Mouse (Mus musculus) liver, adult 2 months (tissue): ENCODE results near the gene Rpl23a. TPM values are rescaled to one million over a fixed set of nuclear protein-coding genes. Genes with fewer than 3 reads are reported as not detected.

ENCODE experiments used
- DNase-seq: peaks from one replicate; pipeline ENCODE4 v3.0.0-alpha.2; 2011; ENCODE audit warnings: low read depth, low spot score; ENCODE audit errors: extremely low read depth
- H3K27ac ChIP-seq: fragments of 200-500 bp; replicated peaks from 2 replicates; pipeline ENCODE4 v1.5.1; 2012; ENCODE audit warnings: low read depth, mild to moderate bottlenecking, control low read depth, inconsistent platforms, low read length; ENCODE audit not compliant: insufficient read depth
- H3K27me3 ChIP-seq: fragments of 200-500 bp; 2 replicates; pipeline ENCODE4 v1.6.1; 2012; ENCODE audit warnings: mild to moderate bottlenecking, moderate library complexity, low read length, inconsistent platforms; ENCODE audit not compliant: control insufficient read depth, insufficient read depth
- H3K36me3 ChIP-seq: fragments of 200-500 bp; 2 replicates; pipeline ENCODE4 v1.6.1; 2012; ENCODE audit warnings: low read length, inconsistent platforms; ENCODE audit not compliant: control insufficient read depth, insufficient read depth
- H3K4me1 ChIP-seq: fragments of 200-500 bp; 2 replicates; pipeline ENCODE4 v1.6.1; 2011; ENCODE audit warnings: low read length; ENCODE audit not compliant: control insufficient read depth, insufficient read depth
- H3K4me3 ChIP-seq: fragments of 200-500 bp; 2 replicates; pipeline ENCODE4 v1.5.1; 2011; ENCODE audit warnings: low read depth, mild to moderate bottlenecking, control low read depth, low read length, moderate library complexity; ENCODE audit not compliant: insufficient read depth
- H3K79me2 ChIP-seq: fragments of 200-500 bp; 2 replicates; pipeline ENCODE4 v1.6.1; 2012; ENCODE audit warnings: inconsistent platforms, mild to moderate bottlenecking, low read length, moderate library complexity; ENCODE audit not compliant: control insufficient read depth, insufficient read depth
- H3K9ac ChIP-seq: fragments of 200-500 bp; 2 replicates; pipeline ENCODE4 v1.6.1; 2012; ENCODE audit warnings: low read depth, mild to moderate bottlenecking, control low read depth, inconsistent platforms, low read length
- CTCF ChIP-seq: fragments of 200-500 bp; IDR thresholded peaks from 2 replicates; pipeline ENCODE4 v1.5.1; 2011; ENCODE audit warnings: low read depth, low read length, control low read depth
- POLR2A ChIP-seq: fragments of 200-500 bp; IDR thresholded peaks from 2 replicates; pipeline ENCODE4 v1.6.1; 2011; ENCODE audit warnings: low read length, control low read depth; ENCODE audit not compliant: insufficient read depth; ENCODE audit errors: extremely low read depth
- WGBS: fragments of 180-500 bp; shearing (Covaris S2); methylation state at CpG from one replicate; pipeline ENCODE4 v1.1.7; 2018; 5-methylcytosine and 5-hydroxymethylcytosine counted together
- polyA plus RNA-seq: library from polyadenylated mRNA; depleted of rRNA; stranded (reverse); fragments of >200 nt; gene quantifications from 2 replicates; pipeline ENCODE4 v1.2.3, GENCODE M21; 2012
- total RNA-seq: library from RNA; depleted of rRNA; stranded (reverse); fragments of >200 nt; gene quantifications from 2 replicates; pipeline ENCODE4 v1.2.3, GENCODE M21; 2014

The Rpl23a gene
- total and polyA plus RNA-seq, 2 experiments, result 110 to 352 TPM

DNA sequence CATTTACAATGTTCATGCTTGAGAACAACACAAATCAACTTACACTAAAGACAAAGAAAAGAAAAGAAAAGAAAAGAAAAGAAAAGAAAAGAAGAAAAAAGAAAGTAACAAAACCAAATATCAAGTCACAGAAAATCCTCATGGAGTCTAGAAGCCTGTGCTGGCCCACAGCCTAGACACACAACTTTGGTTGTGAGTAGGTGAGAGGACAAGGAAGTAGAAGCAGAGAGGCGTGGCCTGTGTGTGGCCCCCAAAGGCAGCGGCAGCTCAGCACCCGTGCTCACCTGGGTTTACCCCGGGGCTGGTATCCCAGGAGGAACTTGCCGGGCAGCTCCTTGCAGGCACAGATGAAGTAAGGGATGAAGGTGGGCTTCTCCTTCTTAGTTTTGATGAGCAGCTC lies 28.1 kb upstream of the Rpl23a start:
- Histone ChIP-seq H3K27ac (no peak overlapping the region), H3K4me3 (no peak overlapping the region), H3K36me3 (peaks cover 76% of the 10 kb centered on the region), H3K4me1 (peaks cover 3% of the 10 kb centered on the region; the same call in 1 of the 2 replicates), H3K79me2 (no peaks in the 10 kb centered on the region), H3K9ac (no peak overlapping the region), H3K27me3 (no peaks in the 10 kb centered on the region)
- 89% methylated on average over 5 of the region's 5 CpGs for WGBS
- no peak for DNase-seq
- no peak for TF ChIP-seq POLR2A
- no peak for TF ChIP-seq CTCF

DNA sequence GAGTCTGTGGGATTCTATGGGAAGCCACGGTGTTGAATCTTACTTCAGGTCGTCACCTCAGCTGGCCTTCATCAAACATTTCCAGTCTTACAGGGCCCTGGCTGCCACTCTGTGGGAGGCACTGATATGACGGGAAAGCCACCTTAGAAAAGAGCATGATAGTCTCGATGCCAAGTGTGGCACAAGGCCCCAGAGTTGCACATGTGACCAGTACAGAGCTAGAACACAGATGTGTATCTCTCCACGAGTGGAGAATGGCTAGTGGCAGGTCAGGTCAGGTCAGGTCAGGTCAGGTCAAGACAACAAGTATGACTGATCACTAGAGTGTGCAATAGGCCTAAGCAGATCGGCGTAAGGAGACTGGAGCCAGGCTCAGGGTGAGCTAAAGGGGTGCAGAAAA lies 27.2 kb upstream of the Rpl23a start:
- H3K4me3 ChIP-seq, result no peak overlapping the region
- no peaks in the 10 kb centered on the region for H3K79me2 ChIP-seq
- H3K27me3 ChIP-seq, result no peaks in the 10 kb centered on the region
- TF ChIP-seq CTCF (no peak), POLR2A (no peak)
- 21% methylated on average over 7 of the region's 7 CpGs for WGBS
- no peak overlapping the region for H3K27ac ChIP-seq
- peaks cover 69% of the 10 kb centered on the region for H3K36me3 ChIP-seq
- peak; percentile 83 for DNase-seq
- peaks cover 3% of the 10 kb centered on the region; the same call in 1 of the 2 replicates for H3K4me1 ChIP-seq
- H3K9ac ChIP-seq, result no peak overlapping the region

DNA sequence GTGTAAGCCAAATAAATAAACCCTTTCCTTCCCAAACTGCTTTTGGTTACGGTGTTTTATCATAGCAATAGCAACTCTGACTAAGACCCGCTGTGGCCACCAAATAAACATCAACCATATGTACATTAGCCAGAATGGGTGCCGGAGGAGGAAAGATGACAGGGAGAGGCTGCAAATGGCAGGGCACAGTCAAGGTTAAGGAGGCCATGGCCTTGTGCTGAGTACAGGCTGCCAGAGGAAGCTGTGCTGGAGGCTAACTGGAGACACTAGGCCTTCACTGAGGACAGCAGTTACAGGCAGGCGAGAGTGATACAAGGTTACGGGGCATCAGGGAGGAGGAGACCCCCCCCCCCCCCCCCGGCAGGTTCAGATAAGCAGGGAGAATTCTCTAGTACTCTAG lies 26.5 kb upstream of the Rpl23a start:
- H3K4me3 ChIP-seq, result no peak overlapping the region
- WGBS, result 89% methylated on average over 6 of the region's 6 CpGs
- H3K27ac ChIP-seq, result no peak overlapping the region
- peaks cover 63% of the 10 kb centered on the region for H3K36me3 ChIP-seq
- no peaks in the 10 kb centered on the region for H3K79me2 ChIP-seq
- H3K27me3 ChIP-seq, result no peaks in the 10 kb centered on the region
- no peak for DNase-seq
- no peak overlapping the region for H3K9ac ChIP-seq
- peaks cover 3% of the 10 kb centered on the region; the same call in 1 of the 2 replicates for H3K4me1 ChIP-seq
- TF ChIP-seq CTCF, result no peak
- TF ChIP-seq POLR2A, result no peak

DNA sequence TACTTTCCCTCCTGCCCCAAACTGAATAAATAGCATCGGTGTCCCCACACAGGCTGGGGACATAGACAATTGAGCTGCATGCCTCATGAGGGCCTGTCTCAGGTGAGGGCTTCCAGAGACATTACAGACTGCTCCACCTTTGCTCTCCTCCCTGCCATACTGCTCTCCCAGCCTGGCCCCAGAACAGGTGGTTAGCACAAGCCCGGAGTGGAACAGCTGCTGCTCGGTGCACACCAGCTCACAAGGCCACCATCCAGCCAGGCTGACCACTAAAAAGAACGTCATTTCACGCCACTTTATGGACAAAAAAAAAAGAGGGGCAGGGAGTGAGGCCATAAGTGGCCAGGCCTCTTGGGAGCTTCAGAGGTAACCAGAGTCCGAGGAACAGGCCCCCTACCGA lies 23.8 kb upstream of the Rpl23a start:
- WGBS, result 96% methylated on average over 7 of the region's 7 CpGs
- H3K4me1 ChIP-seq, result peaks cover 11% of the 10 kb centered on the region
- TF ChIP-seq POLR2A (no peak), CTCF (no peak)
- no peak overlapping the region for H3K9ac ChIP-seq
- H3K4me3 ChIP-seq, result no peak overlapping the region
- peaks cover 41% of the 10 kb centered on the region for H3K36me3 ChIP-seq
- no peak overlapping the region for H3K27ac ChIP-seq
- no peaks in the 10 kb centered on the region for H3K79me2 ChIP-seq
- H3K27me3 ChIP-seq, result no peaks in the 10 kb centered on the region
- DNase-seq, result no peak

DNA sequence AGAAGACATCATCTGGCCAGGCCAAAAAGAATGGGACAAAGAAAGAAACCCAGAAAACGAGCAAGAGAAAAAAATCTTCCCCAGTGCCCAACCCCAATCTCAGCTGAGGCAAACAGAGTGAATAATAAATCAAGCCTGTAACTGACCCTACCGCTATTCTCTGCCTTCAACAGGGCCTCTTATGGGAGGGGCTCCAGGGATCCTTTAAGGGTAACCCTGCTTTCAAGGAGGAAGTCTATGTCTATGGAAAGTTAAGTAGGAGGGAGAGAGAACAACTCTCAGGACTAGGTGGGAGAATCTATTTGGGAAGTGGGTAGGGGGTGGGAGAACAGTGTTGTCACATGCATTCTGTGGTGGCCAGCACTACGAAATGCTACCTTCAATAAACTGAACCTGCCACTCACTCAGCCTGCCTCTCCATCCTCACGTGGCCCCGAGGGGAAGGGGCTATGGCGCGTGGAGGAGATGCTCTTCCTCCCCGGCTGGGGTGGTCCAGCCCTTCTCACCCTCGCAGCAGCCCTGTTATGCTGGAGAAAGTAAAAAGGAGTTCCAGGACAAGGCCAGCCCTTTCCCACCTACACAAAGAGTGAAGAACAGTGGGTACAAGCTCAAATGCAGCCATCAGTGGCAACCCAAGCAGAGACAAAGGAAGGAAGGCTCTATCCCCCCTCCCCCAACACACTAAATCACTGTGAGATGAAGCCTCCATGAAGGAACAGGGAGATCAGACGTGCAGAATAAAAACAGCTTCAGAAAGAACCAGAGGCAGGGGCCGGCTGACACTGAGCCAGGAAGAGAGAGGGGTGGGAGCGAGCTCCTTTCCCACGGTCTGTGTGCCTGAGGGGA lies 22.2 kb upstream of the Rpl23a start:
- Histone ChIP-seq H3K4me1 (peaks cover 8% of the 10 kb centered on the region), H3K27ac (no peak overlapping the region), H3K79me2 (no peaks in the 10 kb centered on the region), H3K9ac (no peak overlapping the region), H3K36me3 (peaks cover 34% of the 10 kb centered on the region), H3K4me3 (no peak overlapping the region), H3K27me3 (no peaks in the 10 kb centered on the region)
- TF ChIP-seq CTCF (no peak), POLR2A (no peak)
- no peak for DNase-seq
- WGBS, result 89% methylated on average over 13 of the region's 13 CpGs

DNA sequence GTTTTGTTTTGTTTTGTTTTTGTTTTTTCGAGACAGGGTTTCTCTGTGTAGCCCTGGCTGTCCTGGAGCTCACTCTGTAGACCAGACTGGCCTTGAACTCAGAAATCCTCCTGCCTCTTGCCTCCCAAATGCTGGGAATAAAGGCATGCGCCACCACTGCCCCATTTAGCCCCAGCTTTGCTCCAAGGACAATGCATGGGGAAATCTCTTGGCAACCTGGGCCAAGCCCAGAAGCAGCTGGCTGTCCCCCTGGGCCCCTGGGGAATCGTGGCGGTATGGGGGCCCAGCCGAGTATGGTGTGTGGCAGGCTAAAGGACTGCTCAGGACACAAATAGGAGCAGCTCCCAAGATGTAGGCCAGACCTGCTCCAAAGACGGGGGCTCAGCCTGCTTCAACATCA lies 20.9 kb upstream of the Rpl23a start:
- Histone ChIP-seq H3K9ac (no peak overlapping the region), H3K79me2 (no peaks in the 10 kb centered on the region), H3K27me3 (no peaks in the 10 kb centered on the region), H3K4me1 (peaks cover 8% of the 10 kb centered on the region), H3K36me3 (peaks cover 26% of the 10 kb centered on the region), H3K27ac (no peak overlapping the region), H3K4me3 (no peak overlapping the region)
- TF ChIP-seq CTCF (no peak), POLR2A (no peak)
- no peak for DNase-seq
- 80% methylated on average over 6 of the region's 6 CpGs for WGBS
